Comparison of ENCODE assay signal across 1 mouse cellular context in the genomic region with DNA sequence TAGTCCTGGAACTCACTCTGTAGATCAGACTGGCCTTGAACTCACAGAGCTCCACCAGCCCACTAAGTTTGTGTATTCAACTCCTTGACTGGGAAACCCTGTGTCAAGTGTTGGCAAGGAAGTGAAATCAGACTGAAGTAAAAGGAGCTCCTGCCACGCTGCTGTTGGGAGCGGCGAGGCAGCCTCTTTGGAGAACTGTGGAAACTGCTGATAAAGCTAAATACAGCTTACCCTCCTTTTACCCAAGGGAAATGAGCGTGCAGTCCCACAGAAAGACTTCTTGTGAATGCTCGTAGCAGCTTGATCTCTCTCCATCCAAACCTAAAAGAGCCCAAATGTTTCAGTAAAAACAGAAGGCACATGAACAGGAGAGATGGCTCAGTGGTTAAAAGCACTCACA.
TF ChIP-seq lines count a peak whose summit lies in the region.

No protein-coding gene starts in this region.

TF ChIP-seq in MEL, 35 proteins besides CTCF, POLR2A, EP300 and RAD21:
- TF ChIP-seq ZC3H11A (IDR thresholded peaks at IDR 0.05; ENCODE audit: low read depth, low read length): 0 out of 2 replicates have a peak, but pooled peaks have one; percentile 5
- no peak for TF ChIP-seq NRF1 (IDR thresholded peaks at IDR 0.05; ENCODE audit: insufficient read depth, low read depth, low read length, poor library complexity, severe bottlenecking)
- no peak for TF ChIP-seq HCFC1 (IDR thresholded peaks at IDR 0.05; ENCODE audit: low read depth, low read length)
- TF ChIP-seq MXI1 (IDR thresholded peaks at IDR 0.05; ENCODE audit: low read depth, low read length): no peak
- TF ChIP-seq MAFK (IDR thresholded peaks at IDR 0.05; ENCODE audit: borderline replicate concordance, low read depth, low read length): peak; percentile 95
